8 mouse cellular contexts compared by ENCODE assay signal in the genomic region with DNA sequence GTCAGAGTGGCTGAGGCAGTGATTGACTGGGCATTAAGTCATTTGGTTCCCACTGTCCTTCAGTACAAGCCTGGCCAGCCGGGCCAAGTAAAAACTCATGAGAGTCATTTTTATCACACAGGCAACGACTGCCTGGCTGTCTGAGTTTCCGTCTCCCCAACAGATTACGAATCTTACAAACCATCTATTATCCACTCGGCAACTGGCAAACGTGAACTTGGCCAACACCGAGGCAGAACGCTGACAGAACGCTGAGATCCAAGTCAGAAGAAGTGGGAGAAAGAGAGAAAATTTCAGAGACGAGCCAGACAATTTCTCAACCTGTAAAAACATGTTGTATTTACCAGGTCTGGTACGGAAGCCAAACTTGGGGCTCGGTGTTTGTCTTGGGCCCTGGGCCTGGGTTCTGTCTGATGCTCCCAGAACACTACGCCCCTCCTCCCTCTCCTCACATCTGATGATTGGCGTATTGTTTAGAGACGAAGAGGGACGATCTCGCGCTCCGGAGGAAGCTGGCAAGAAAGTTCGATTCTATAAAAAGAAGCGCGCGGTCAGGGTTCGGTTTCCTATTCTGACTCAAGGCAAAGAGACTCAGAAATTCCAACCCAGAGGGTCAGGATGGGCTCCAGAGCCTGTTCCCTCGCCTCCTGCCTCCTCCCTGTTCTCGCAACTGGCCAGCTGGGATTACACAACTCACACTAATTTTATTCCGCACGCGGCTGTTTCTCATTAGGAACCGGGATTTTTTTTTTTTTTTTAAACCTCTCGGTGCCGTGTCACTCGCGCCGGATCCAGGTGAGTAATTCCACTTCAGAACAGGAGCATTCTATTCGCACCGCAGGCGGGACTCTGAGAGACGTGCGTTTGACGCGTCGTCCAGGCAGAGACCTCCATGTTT. TPM values are rescaled to one million over a fixed set of nuclear protein-coding genes. Genes with fewer than 3 reads are reported as not detected.
DNase-seq lines count a peak whose midpoint lies in the region; ATAC-seq lines count a peak whose summit lies in the region.

No protein-coding gene starts in this region.

- peak; percentile 60 for ATAC-seq in common myeloid progenitor, adult 5-6 weeks (replicated peaks; ENCODE audit: low read depth, poor library complexity, severe bottlenecking)
- ATAC-seq in hindbrain, embryonic 16.5 days = no peak

- H3K27me3 ChIP-seq in hindbrain, embryonic 16.5 days (replicated peaks; ENCODE audit: control insufficient read depth, insufficient read depth, low read length) = no peaks in the 10 kb centered on the region; the same call in 1 of the 2 replicates

- 0 out of 2 replicates have a peak overlapping the region, but pooled peaks have one; percentile 20 for H3K27ac ChIP-seq in hindbrain, embryonic 16.5 days (ENCODE audit: low read depth, low read length)

- peak overlapping the region; percentile 35 for H3K4me3 ChIP-seq in hindbrain, embryonic 16.5 days (ENCODE audit: low read length)

- DNase-seq in adipocyte (ENCODE audit: low spot score) (peak; percentile 97), MN1 (ENCODE audit: low spot score) (no peak)
- DNase-seq in gastrocnemius, adult 8-10 months (ENCODE audit: low spot score in 2 of 2) = peak; percentile 78 to 81
- DNase-seq in left cerebral cortex, adult 11 months (ENCODE audit: low spot score) = peak; percentile 15
- DNase-seq in lung, postnatal 14 days = peak; percentile 75
- DNase-seq in retina, embryonic 14.5 days (ENCODE audit: low spot score) = peak; percentile 46

- 4% methylated on average over 43 of the region's 43 CpGs for WGBS in hindbrain, embryonic 16.5 days

- H3K9ac ChIP-seq in hindbrain, embryonic 16.5 days (ENCODE audit: low read depth, low read length) = peak overlapping the region; percentile 41

- peak overlapping the region; percentile 71 for H3K4me2 ChIP-seq in hindbrain, embryonic 16.5 days (ENCODE audit: low read length)

- H3K9me3 ChIP-seq in hindbrain, embryonic 16.5 days (ENCODE audit: control insufficient read depth, low read length) = no peaks in the 10 kb centered on the region

- H3K4me1 ChIP-seq in hindbrain, embryonic 16.5 days (ENCODE audit: control insufficient read depth, insufficient read depth, low read depth, low read length) = peaks cover 26% of the 10 kb centered on the region

- no peaks in the 10 kb centered on the region for H3K36me3 ChIP-seq in hindbrain, embryonic 16.5 days (ENCODE audit: control insufficient read depth, insufficient read depth, low read length)

RNA-seq across cellular contexts. Expression of a gene that starts 46.6 kb away (rescaled TPM):
- 33.1 and 49.7 TPM in 2 replicates for total RNA-seq in common myeloid progenitor, adult 5-6 weeks (2017)
- 10 to 100 TPM; 24.6 to 32.4 (median 26.1) TPM for total RNA-seq in gastrocnemius, adult 8-10 months (2022)
- polyA plus RNA-seq in hindbrain, embryonic 16.5 days (2015; fragmentation: Nextera tagmentation; extraction: Ambion mirVana) = 11.5 and 12.4 TPM in 2 replicates
